Mouse (Mus musculus) lung, adult 18-20 months (tissue): ENCODE data around the gene Sox5.

Experiments used
- DNase-seq, 2 experiments: peaks; one replicate each; pipeline ENCODE4 v3.0.0; 2022; ENCODE audit warnings: mixed read lengths in 2 of 2

The Sox5 gene

GRCm38 (mm10) chr6:144010285-144010684, 771.5 kb downstream of the Sox5 start:
- DNase-seq = no peak

DNA sequence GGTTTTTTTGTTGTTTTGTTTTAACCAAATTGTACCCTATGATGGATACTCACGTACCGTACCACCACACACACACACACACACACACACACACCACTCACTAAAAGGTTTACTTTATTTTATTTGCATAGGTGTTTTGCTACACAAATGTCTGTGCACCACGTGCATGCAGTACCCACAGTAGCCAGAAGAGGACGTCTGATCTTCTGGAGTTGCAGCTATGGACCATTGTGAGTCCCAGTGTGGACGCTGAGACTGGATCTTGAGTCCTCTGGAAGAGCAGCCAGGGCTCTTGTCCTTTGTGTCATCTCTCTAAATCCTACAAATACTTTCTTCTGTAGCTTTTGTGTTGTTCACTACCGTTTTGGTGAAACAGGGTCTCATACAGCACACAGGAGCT, 776.6 kb downstream of the Sox5 start:
- DNase-seq = no peak

DNA sequence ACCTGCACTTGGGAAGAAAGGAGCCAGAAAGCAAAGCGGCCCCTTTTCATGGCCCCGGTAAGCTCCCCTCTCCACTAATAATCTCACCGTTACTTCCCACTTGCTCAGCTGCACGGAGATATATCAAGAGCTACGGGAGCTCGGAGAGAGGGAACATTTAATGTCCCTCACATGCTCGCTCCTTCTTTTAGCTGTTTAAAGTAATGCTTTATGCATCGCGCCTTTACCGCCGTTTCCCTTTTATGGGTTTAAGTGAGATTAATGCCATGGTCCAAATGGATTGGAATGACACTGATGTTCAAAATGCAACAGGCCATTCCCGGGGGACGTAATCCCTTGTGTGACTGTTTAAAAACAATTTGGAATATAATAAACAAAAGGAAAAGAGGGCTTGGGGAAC, 783.6 kb downstream of the Sox5 start:
- DNase-seq = no peak

DNA sequence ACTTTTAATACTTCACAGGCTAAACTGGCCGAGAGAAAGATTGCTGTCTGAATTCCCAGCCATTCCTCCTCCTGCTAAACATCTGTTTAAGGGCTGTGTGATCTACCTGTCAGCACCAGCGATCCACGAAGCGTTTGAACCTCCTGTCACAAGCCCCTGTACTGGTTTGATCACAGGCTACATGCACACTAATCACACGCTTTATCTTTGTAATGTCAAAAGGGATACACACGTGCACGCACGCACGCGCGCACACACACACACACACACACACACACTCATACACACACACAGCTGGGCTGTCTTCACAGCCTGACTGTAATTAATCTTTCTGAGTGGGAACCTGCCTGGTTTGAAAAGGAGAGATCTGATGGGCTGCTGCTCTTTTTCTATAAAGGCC, 784.2 kb downstream of the Sox5 start:
- DNase-seq = no peak

DNA sequence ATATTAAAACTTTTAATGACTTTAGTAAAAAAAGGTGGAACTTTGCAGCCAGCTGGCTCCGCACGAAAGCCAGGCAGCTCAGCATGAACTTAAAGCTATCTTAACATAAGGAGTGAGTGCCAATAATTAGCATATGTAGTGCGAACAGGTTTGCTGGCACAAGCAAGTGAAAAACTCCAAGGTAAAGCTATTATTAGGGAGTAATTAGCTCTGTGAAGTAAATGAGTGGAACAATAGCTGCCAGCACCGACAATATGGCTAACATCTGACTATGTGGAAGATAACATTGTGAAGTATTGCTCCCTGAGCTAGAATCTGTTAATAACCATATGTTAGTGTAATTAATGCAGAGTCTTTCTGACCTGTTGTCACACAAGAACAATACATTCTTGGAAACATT, 786.7 kb downstream of the Sox5 start:
- no peak for DNase-seq

DNA sequence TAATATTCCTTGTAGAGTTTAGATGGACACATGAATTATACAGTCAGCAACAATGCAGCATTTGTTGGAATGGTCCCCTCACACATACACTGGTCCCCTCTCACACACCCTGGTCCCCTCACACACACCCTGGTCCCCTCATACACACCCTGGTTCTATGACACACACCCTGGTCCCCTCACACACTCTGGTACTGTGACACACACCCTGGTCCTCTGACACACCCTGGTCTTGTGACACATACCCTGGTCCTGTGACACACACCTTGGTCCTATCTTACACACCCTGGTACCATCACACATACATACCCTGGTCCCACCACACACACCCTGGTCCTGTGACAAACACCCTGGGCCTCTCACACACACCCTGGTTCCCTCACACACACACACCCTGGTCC, 794.2 kb downstream of the Sox5 start:
- DNase-seq = no peak

DNA sequence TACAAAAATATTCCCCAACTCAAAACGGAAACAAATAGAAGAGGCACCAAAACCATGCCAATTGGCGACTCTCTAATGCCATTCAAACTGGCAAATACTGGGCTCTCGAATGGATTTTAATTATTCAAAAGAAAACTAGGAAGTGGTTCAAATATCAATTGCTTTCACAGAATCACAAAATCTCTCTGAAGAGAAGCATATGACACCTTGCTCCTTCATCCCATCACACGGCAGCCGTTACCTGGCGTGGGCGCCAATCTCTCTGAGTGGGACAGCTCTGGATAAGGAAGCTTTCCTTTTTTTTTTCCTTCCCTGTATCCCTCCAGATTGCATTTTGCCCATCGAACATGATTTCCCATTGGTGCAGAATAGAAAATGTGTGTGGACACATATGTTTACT, 801.6 kb downstream of the Sox5 start:
- DNase-seq = no peak

DNA sequence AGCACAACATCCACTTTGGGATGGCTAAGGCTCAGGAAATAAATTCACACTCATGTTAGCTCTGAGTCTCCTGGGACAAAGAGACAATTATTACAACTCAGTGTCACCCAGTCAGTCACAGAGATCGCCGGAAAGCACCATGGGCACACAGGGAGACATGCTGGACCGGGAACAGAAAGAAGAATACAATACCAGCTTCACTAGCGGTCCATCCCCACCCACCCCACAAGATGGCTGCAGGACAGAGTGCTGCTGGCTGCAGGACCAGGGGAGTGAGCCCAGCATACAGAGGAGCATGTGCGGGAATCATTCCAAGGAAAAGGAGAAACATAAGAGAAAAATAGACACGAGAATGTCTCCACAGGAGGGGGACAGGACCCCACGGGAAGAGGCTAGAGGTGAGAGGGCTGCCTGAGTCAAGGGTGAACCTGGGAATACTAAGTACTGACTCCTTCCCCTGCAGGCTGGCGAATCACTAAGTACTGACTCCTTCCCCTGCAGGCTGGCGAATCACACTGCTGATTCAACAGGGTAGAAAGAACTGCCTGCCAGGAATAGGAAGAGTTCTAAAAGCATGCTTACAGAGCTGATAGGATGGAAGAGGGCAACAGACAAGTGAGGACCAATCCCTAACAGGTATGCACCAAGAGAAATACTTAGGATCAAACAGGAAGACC, 813.9 kb downstream of the Sox5 start:
- DNase-seq = no peak

DNA sequence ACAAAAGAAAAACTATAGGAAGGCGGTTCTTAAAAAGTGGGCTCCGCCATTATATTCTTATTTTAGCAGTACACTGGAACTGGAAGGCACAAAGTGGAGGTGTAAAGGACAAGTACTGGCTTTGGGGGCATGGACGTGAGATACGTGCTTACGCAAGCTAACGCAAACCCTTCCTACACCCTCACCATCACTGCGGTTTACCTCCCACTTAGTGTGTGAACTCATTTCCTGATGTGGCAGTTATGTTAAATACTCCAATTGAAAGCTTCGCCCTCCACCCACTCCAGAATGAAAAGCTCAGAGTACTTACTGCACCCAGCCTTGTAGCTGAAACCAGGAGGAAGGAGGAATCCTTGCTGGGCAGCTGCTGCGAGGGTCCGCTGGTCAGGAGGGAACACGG, 821.3 kb downstream of the Sox5 start:
- no peak for DNase-seq

DNA sequence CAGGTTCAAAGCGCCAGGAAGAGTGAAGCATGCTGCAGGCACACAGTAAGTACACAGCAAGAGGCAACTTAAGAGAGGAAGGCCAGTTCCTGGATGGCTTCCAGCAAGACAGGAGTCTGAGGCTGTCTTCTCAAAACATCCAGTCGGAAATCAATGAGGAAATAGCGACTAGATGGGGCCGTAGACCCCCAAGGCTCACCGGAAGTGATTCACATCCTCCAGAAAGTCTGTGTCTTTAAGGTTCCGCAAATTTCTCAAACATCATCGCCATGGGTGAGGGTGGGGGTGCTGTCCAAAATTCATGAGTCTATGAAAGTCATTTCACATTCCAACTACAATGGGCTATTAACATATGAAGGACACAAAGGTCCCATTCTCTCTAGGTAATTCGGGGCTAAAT, 821.7 kb downstream of the Sox5 start:
- no peak for DNase-seq

- DNase-seq = no peak
These were observed 823.4 kb downstream of the Sox5 start for GRCm38 (mm10) chr6:143958372-143958771.

DNA sequence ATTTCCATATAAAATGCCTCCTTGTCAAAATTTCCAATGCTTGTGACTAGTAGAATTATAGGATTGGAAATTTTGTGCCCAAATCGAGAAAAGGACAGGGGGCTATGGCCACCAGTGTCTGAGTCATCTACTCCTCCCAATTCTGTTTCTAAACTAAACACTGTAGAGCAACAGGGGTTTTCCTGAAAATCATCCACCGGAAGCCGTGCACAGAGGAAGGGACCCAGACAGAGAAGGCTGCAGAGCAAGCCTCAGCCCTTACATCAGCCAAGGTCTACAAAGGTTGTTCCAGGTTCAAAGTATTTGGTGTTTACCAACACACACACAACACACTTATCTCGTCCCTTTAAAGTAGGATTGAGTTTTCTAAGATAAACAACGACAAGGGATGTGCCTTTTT, 824.7 kb downstream of the Sox5 start:
- no peak for DNase-seq

GRCm38 (mm10) chr6:143948553-143949308, 833.0 kb downstream of the Sox5 start:
- no peak for DNase-seq

DNA sequence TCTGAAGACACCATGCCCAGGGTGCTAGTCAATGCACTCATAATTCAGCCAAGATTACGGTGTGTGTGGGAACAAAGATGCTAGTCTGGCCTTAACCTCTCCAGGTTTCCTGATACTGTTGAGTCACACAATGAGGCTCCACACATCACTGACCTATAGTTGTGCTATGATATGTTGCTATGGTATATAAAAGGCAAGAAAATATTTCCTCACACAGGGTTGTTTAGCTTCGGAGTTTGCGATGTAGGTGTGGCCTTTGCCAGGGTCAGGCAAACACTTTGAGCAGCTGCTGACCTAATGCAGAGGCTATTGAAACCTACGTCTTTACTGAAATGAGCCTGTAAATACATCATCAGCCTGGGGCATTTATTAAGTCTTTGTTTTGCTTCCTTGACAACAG, 833.7 kb downstream of the Sox5 start:
- DNase-seq = no peak

GRCm38 (mm10) chr6:143943126-143943525, 838.7 kb downstream of the Sox5 start:
- no peak for DNase-seq

- DNase-seq = no peak
These were observed 840.4 kb downstream of the Sox5 start for GRCm38 (mm10) chr6:143941291-143941785.

- DNase-seq = no peak
These were observed 858.6 kb downstream of the Sox5 start for GRCm38 (mm10) chr6:143923146-143923545.

DNA sequence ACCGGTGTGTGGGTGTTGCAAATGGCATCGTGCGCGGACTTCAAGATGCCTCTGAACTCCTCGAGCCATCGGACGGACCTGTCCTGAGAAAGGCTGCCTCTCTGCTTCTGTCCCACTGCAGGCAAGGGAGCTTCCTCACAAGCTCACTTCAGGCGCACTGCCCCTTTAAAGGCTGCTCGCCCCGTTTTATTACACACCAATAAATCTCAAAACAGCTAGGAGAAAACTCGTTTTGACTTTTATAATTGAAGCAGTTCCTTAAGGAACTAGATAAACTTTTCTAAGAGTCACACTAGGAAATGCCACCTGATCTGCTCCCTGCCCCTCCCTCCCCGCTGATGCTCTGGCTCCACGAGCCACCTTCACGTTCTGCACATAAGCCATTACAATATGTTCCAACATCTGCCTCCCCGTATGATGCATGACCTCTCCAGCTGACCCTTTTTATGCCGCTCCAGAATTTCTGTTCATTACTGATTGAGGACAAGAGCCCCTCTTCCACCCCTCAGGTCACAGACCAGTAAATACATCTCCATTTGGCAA, 863.3 kb downstream of the Sox5 start:
- no peak for DNase-seq

DNA sequence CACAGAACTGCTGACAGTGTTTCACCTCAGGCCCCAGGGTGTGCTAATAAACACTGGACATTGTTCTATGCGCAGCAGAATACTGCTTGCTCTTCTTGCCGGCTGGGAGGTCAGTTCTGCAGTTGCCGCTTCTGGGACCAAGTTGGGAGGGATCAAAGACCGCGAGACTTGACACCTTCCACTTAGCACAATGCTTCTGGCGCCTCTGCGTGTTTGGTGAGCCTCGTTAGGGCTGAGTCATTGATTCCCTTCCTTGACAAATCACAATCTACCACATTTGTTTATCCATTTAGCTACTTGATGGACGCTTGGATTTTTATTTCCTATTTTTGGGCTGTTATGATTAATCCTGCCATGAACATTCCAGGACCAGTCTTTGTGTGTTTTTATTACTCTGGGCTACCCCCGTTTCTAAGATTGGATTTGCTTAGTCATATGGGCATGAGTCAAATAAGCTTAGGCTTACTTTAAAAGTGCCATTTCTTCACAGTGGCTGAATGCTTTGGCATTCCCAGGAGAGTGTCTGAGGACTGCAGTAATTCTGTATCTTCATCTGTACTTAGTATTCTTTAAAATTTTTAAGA, 865.5 kb downstream of the Sox5 start:
- DNase-seq = no peak

DNA sequence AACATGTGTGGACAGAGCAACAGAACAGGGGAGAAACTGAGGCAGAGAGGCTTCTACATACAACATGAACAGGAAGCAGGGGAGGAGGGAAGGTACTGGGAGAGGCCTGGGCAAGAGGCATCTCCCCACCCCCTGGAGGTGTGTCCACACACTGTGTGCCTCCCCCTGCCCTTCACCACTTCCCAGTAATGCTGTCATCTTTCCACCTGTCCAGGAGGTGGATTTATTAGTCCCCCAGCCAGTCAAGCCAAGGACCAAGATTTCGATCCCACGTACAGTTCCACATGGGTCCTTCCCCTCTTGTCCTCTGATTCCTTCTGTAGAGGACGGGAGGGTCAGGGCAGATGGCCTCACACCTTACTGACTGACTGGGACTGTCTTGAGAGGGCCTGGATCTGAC, 866.1 kb downstream of the Sox5 start:
- DNase-seq = no peak

- no peak for DNase-seq
These were observed 869.5 kb downstream of the Sox5 start for GRCm38 (mm10) chr6:143912316-143912715.

DNA sequence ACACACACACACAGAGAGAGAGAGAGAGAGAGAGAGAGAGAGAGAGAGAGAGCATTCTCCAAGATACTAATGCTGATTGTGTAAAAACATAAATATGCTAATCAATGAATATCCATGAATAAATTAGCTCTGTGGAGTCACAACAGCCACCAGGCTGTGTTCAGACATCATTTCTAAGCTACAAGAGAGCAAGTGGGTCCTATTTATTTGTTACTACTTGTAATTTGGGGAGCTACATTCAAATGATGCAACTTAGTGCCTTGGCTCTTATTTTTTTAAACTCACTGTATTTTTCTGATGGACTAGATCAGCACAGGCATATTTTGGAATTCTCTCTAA, 877.1 kb downstream of the Sox5 start:
- no peak for DNase-seq

DNA sequence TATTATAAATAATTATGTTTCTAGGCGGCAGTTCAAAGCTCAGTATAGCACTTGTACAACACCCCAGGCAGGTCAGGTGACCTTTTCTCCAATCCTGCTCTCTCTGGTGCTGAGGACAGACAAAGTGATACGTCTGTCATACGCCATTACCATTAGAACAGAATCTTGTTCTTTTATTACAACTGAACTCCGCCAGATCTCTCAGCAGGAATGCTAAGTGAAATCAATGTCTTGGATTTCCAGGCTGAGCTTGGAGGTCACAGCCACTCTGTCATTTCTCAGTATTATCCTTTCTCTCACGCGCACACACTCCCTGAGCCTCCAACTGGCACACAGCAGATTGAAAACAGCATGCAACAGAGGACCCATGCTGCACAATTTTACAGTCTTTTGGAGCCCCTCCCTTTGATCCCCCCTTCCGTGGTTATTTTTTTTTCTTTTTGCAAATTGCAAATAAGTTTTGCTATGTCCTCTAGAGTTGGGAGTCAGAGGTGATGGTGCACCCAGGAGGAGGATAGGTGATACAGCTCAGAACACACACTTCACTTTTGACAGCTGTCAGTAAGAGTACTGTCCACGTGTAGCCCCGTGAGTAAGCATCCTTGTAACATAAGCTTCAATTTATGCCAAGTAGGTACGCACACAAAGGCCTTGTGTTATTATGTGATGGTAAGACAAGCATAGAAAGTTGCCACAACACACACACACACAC, 877.6 kb downstream of the Sox5 start:
- no peak for DNase-seq
